Comparison of ENCODE assay signal across 12 mouse cellular contexts in the genomic region with DNA sequence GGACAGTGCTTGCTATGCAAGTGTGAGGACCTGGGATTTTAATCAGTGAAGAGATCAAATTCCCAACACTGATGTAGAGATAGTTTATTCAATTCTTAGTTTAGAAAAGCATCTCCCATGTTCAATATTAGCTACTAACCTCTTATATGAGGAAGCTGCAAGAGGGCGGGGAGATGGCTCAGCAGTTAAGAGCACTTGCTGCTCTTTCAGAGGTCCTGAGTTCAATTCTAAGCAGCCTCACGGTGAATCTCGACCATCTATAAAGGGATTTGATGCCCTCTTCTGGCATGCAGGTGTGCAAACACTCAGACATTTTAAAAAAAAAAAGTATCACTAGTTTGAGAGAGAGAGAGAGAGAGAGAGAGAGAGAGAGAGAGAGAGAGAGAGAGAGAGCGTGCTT. TPM values are rescaled to one million over a fixed set of nuclear protein-coding genes. Genes with fewer than 3 reads are reported as not detected.
DNase-seq lines count a peak whose midpoint lies in the region; ATAC-seq and TF ChIP-seq lines count a peak whose summit lies in the region.
"Had no signal": no experiment of that assay in that cellular context is flagged by ENCODE, and none has a peak within 500 bp of the region (broad histone marks: within the 10 kb centered on the region; RNA-seq: fewer than 3 reads in every experiment).

No protein-coding gene starts in this region.

- H3K4me3 ChIP-seq in heart, embryonic 11.5 days (ENCODE audit: low read depth, low read length), result no peak overlapping the region
- H3K4me3 ChIP-seq in liver, postnatal 0 days (ENCODE audit: low read depth, low read length), result no peak overlapping the region
- H3K4me3 ChIP-seq in liver, embryonic 11.5 days (ENCODE audit: low read depth, low read length), result no peak overlapping the region
- H3K4me3 ChIP-seq: liver, embryonic 13.5 days had no signal

- 58% methylated on average over 4 of the region's 4 CpGs for WGBS in heart, embryonic 11.5 days (ENCODE audit: insufficient replicate concordance)
- 50% methylated on average over 4 of the region's 4 CpGs for WGBS in liver, postnatal 0 days (ENCODE audit: insufficient replicate concordance)
- 54% methylated on average over 4 of the region's 4 CpGs for WGBS in liver, embryonic 11.5 days

- DNase-seq in heart, adult 11 months, result peak; percentile 58
- DNase-seq in liver, postnatal 0 days, result no peak
- DNase-seq in liver, embryonic 11.5 days (ENCODE audit: low spot score), result no peak
- DNase-seq in ES-CJ7 (ENCODE audit: low read depth, low spot score), result peak; percentile 43
- no peak for DNase-seq in frontal cortex, adult 2 months (ENCODE audit: extremely low spot score in 1 of 2, low spot score in 1 of 2)
- no peak for DNase-seq in cerebellum, postnatal 14 days
- DNase-seq: adrenal gland, postnatal 36 days; cerebellum, postnatal 25 days; gastrocnemius, postnatal 10 days; liver, embryonic 13.5 days had no signal

- no peak overlapping the region for H3K9ac ChIP-seq in heart, embryonic 11.5 days (ENCODE audit: low read depth, low read length)
- no peak overlapping the region for H3K9ac ChIP-seq in liver, postnatal 0 days (replicated peaks)
- no peak overlapping the region for H3K9ac ChIP-seq in liver, embryonic 11.5 days (ENCODE audit: low read depth, low read length)
- H3K9ac ChIP-seq: liver, embryonic 13.5 days had no signal

- ATAC-seq in heart, embryonic 11.5 days (replicated peaks; ENCODE audit: insufficient number of reproducible peaks, low FRiP score, low TSS enrichment), result no peak
- ATAC-seq in liver, postnatal 0 days, result no peak
- ATAC-seq in liver, embryonic 11.5 days (replicated peaks; ENCODE audit: low FRiP score), result no peak
- ATAC-seq in inflammation-experienced regulatory T-cells, adult 6 months, result peak; percentile 18

- H3K9me3 ChIP-seq in heart, embryonic 11.5 days (replicated peaks; ENCODE audit: control insufficient read depth, low read length), result no peaks in the 10 kb centered on the region
- H3K9me3 ChIP-seq in liver, postnatal 0 days (ENCODE audit: low read length), result no peaks in the 10 kb centered on the region
- H3K9me3 ChIP-seq in liver, embryonic 11.5 days (ENCODE audit: control insufficient read depth, low read length), result no peaks in the 10 kb centered on the region
- H3K9me3 ChIP-seq: liver, embryonic 13.5 days had no signal

- no peak overlapping the region for H3K4me2 ChIP-seq in heart, embryonic 11.5 days
- H3K4me2 ChIP-seq in liver, postnatal 0 days (ENCODE audit: low read depth, low read length), result no peak overlapping the region
- no peak overlapping the region for H3K4me2 ChIP-seq in liver, embryonic 11.5 days
- H3K4me2 ChIP-seq: liver, embryonic 13.5 days had no signal

- TF ChIP-seq EP300 in liver, postnatal 0 days (IDR thresholded peaks at IDR 0.05; ENCODE audit: low read depth), result no peak

- peak; percentile 31 for TF ChIP-seq CTCF in liver, postnatal 0 days (IDR thresholded peaks at IDR 0.05; ENCODE audit: low read depth)

- no peak overlapping the region for H3K27ac ChIP-seq in heart, embryonic 11.5 days (ENCODE audit: low read depth, low read length)
- H3K27ac ChIP-seq in liver, postnatal 0 days (ENCODE audit: low read depth), result no peak overlapping the region
- H3K27ac ChIP-seq in liver, embryonic 11.5 days (ENCODE audit: low read depth, low read length), result no peak overlapping the region
- H3K27ac ChIP-seq: liver, embryonic 13.5 days had no signal

- no peaks in the 10 kb centered on the region for H3K36me3 ChIP-seq in heart, embryonic 11.5 days (ENCODE audit: control insufficient read depth, insufficient read depth, low read length)
- no peaks in the 10 kb centered on the region for H3K36me3 ChIP-seq in liver, postnatal 0 days (replicated peaks; ENCODE audit: insufficient read depth, low read length)
- no peaks in the 10 kb centered on the region for H3K36me3 ChIP-seq in liver, embryonic 11.5 days (ENCODE audit: control insufficient read depth, insufficient read depth, low read length)
- H3K36me3 ChIP-seq: liver, embryonic 13.5 days had no signal

- peaks cover 3% of the 10 kb centered on the region; the same call in 1 of the 2 replicates for H3K4me1 ChIP-seq in heart, embryonic 11.5 days (ENCODE audit: control insufficient read depth, insufficient read depth, low read length)
- H3K4me1 ChIP-seq in liver, postnatal 0 days (ENCODE audit: insufficient read depth), result no peaks in the 10 kb centered on the region
- no peaks in the 10 kb centered on the region for H3K4me1 ChIP-seq in liver, embryonic 11.5 days (replicated peaks; ENCODE audit: control insufficient read depth, insufficient read depth, low read length)

- no peaks in the 10 kb centered on the region for H3K27me3 ChIP-seq in heart, embryonic 11.5 days (ENCODE audit: control insufficient read depth, insufficient read depth, low read length)
- H3K27me3 ChIP-seq in liver, postnatal 0 days (ENCODE audit: insufficient read depth, low read length), result no peaks in the 10 kb centered on the region
- no peaks in the 10 kb centered on the region for H3K27me3 ChIP-seq in liver, embryonic 11.5 days (replicated peaks; ENCODE audit: control insufficient read depth, insufficient read depth, low read length)
- H3K27me3 ChIP-seq: liver, embryonic 13.5 days had no signal

RNA-seq across cellular contexts. Expression of a gene that starts 0.9 kb away (rescaled TPM):
- 84.0 and 85.5 TPM in 2 replicates for polyA plus RNA-seq in heart, embryonic 11.5 days (2014; fragmentation: Nextera tagmentation; extraction: Ambion mirVana)
- polyA plus RNA-seq in liver, postnatal 0 days (2015; fragmentation: Nextera tagmentation; extraction: Ambion mirVana), result 71.4 and 74.3 TPM in 2 replicates
- 58.7 and 59.0 TPM in 2 replicates for polyA plus RNA-seq in liver, embryonic 11.5 days (2014; fragmentation: Nextera tagmentation; extraction: Ambion mirVana)
- polyA plus RNA-seq in inflammation-experienced regulatory T-cells, adult 6 months (2017; shearing (Covaris generic)), result 10 to 100 TPM; 55.0 to 86.9 (median 86.3) TPM
- 53.9 and 54.9 TPM in 2 replicates for polyA plus RNA-seq in frontal cortex, adult 2 months (2012; rRNA removed)

RNA-seq across cellular contexts. Expression of a gene that starts 19.2 kb away (rescaled TPM):
- polyA plus RNA-seq in heart, embryonic 11.5 days (2014; fragmentation: Nextera tagmentation; extraction: Ambion mirVana), result 24.5 and 24.6 TPM in 2 replicates
- polyA plus RNA-seq in liver, postnatal 0 days (2015; fragmentation: Nextera tagmentation; extraction: Ambion mirVana), result 8.6 and 9.3 TPM in 2 replicates
- polyA plus RNA-seq in liver, embryonic 11.5 days (2014; fragmentation: Nextera tagmentation; extraction: Ambion mirVana), result 30.1 and 32.6 TPM in 2 replicates
- 10 to 100 TPM; 59.7 to 63.1 (median 61.0) TPM for polyA plus RNA-seq in inflammation-experienced regulatory T-cells, adult 6 months (2017; shearing (Covaris generic))
- 11.4 and 12.4 TPM in 2 replicates for polyA plus RNA-seq in frontal cortex, adult 2 months (2012; rRNA removed)

Comparison
In these comparisons a context has a peak if more than half of its experiments do, and no peak if none do; other contexts are left out.
1. DNase-seq: peak in heart, adult 11 months (single experiment) and ES-CJ7 (single experiment); none in liver, postnatal 0 days (single experiment), liver, embryonic 11.5 days (single experiment), frontal cortex, adult 2 months (0 of 2) and cerebellum, postnatal 14 days (0 of 2).